Mouse (Mus musculus): ENCODE results near the gene Bola1.
"Not testable (repeated sequence)": the region's sequence is repeated elsewhere in the genome, so short reads cannot be mapped to it uniquely, and the experiment has no call there.

Bola1 gene

GRCm38 (mm10) chr3:96226695-96227648, 7.5 kb upstream of the Bola1 start:
- no peak for DNase-seq (ENCODE audit: low spot score in 2 of 2)

DNA sequence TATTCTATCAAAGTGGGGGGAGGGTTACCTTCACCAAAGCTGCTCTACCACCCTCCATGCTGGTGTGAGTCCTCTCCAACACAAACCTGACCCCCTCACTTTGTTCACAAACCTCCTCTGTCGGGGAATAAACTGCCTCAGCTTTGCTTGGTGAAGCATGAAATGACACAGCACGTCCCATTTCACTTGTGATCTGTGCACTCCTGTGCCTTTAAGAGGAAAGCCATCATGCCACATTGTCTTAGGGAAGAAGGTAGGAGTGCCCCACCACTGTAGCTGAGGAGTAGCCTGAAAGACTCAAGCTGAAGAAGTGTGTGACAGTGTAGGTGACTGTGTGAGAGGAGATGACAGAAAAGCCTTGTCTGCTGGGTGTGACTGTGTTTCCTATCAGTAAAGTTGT, 5.9 kb upstream of the Bola1 start:
- DNase-seq (ENCODE audit: low spot score in 2 of 2): no peak

DNA sequence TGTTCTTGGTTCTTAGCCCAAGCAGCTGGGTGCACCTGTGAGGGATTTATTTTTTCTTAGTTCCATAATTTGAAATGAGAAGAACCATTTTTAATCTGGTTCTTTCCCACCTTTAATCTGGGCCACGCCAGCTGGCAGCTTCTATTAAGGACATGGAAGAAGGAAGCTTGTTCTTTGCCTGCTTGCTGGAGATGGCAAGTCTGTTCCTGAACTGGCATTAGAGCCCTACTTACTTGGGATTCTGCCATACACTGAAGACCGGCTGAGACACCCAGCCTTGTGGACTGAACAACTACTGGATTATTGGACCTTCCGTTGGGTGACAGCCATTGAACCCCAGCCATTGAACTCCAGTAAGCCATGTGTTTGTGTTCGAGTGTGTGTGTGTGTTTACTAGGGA, 3.3 kb upstream of the Bola1 start:
- no peak for DNase-seq (ENCODE audit: low spot score in 2 of 2)

GRCm38 (mm10) chr3:96221640-96222038, 2.1 kb upstream of the Bola1 start:
- no peak for DNase-seq (ENCODE audit: low spot score in 2 of 2)

GRCm38 (mm10) chr3:96220765-96221639, 1.5 kb upstream of the Bola1 start, which contains the start of the genes Hist2h2ac and Hist2h2be:
Hist2h2ac (minus strand) TSS chr3:96220880.
Hist2h2be (plus strand) TSS chr3:96221119.
- peak; percentile 75 to 76 for DNase-seq (ENCODE audit: low spot score in 2 of 2)

- DNase-seq (ENCODE audit: low spot score in 2 of 2): not testable (repeated sequence)
These were observed 739 bp upstream of the Bola1 start for GRCm38 (mm10) chr3:96220131-96220764.

GRCm38 (mm10) chr3:96219191-96219641, 293 bp downstream of the Bola1 start:
- no peak for DNase-seq (ENCODE audit: low spot score in 2 of 2)

DNA sequence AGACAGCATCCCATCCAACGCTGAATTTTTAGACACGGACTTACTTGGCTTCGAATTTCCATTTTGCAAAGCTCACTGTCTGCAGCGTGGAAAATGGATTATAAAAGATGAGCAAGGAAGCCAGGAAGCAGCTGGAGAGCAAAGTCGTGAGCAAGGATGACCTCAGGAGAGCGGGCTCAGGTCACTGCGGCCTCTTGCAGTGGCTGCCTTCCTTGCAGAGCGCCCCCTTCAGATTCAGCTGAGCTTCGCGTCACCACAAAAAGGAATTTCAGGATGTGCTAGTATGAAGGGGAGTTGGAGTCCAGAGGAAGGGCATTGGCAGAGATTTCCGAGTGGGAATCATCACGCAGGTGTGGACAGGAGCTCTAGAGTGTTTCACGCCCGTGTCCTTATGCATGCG, 10.3 kb downstream of the Bola1 start:
- DNase-seq (ENCODE audit: low spot score in 2 of 2): no peak

DNA sequence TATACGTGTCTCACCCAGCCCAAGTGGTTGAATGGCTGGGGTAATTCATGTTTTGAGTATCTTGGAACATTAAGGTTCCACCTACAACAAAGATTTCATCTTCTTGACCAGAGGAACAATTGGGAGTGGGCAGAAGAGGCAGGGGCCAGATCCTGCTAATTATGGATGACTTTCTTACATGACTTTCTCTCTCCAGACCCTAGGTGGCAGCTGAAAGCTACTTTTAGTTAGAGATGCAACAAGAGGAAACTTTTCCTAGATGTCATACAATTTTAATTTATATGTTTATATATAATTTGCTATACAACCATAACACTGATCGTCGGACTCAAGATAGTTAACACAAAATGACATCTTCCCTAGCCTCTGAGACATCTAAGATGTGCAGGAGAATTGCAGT, 11.7 kb downstream of the Bola1 start:
- no peak for DNase-seq (ENCODE audit: low spot score in 2 of 2)

DNA sequence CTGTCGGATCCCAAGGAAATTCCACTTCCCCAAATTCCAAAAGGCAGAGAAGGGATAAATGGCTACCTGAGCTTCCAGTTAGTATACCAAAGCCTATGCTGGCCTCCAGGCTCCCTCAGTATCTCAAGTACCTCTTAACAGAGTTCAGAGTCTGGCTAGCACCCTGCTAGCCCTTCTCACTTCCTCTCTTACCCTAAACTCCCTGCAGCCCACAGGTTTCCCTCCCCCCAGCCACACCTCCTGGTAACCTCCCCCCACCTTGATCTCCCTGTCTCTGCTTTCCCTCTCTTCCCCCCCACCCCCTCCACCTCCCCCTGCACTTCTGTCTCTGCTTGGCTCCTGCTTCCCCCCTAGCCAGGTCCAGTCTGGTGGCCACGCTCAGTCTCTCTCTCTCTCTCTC, 19.8 kb downstream of the Bola1 start:
- no peak for DNase-seq (ENCODE audit: low spot score in 2 of 2)

DNA sequence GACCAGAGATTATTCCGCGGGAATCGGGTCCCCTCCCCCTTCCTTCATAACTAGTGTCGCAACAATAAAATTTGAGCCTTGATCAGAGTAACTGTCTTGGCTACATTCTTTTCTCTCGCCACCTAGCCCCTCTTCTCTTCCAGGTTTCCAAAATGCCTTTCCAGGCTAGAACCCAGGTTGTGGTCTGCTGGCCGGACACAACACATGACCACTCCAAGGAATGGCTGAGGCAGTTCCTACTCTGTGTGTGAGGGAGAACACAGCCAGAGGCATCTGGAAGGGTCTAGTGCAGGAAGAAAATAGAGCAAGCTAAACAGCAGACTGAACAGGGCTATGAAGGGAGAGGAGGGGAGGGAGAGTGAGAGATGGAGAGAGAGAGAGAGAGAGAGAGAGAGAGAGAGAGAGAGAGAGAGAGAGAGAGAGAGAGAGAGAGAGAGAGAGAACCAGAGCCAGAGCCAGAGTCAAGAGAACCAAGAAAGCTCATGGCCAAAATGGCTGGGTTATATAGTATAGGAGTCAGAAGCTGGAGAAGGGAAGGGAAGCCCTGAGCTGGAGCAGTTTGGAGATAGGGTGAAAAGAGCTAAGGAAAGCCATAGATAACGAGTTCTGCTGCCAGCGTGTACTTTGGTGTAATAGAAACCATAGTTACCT, 20.8 kb downstream of the Bola1 start:
- not testable (repeated sequence) for DNase-seq (ENCODE audit: low spot score in 2 of 2)

- no peak for DNase-seq (ENCODE audit: low spot score in 2 of 2)
These were observed 21.3 kb downstream of the Bola1 start for GRCm38 (mm10) chr3:96198181-96198580.

DNA sequence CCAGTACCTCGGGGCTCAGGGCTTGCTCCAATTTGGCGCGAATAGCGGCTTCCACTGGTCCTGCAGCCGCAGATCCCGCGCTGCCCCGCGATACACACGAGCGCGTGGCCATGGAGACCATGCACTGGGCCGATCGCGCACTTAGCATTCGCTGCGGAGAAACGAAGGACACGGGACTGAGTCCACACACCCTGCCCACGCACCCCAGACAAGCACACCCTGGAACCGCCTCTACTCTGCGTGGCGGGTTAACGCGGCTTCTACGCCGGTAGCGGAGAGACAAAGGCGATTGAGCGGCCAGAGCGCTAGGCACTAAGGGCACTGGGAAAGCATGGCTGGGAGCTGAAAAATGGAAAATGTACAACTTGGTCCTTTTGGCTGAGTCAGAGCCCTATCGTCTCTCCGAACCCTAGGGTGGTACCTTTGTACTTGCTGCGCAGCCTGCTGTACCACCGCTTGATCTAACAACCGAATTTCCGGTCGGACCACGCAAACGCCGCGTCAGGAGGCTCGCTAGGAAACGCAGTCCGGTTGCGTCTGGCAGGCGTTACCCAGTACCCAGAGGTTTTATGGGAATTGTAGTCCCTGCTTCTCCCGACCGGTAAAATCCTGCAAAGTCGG, 22.3 kb downstream of the Bola1 start:
- DNase-seq (ENCODE audit: low spot score in 2 of 2): peak; percentile 80 to 89

DNA sequence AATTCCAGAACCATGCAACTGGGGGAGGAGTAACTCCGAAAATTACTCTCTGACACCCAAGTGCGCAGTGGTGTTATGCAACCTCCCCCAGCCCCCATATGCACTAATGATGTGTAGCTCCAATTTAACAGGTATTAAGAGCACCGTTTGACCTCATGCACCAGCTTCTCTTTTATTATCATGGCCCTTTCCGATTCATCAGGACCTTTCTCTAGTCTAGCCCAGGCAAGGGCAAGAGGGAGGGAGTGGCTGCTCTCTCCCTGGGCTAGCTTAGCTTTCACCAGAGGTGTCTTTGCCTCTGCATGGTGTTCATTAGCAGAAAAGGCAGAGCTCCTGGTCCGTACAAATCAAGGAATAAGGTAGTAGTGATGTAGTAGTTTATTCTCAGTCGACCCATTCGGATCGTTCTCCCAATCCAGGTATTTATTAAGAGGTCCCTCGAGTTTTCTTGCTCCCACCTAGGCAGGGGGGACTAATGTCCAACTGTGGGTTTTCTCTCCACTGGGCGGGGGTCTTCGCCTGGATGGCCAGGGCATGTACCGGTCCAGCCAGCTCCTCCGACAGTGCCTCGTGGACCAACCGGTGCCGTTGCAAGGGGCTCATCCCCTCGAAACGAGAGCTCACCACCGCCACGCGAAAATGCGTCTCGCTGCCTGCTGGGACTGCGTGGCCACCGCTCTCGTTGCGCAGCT, 22.9 kb downstream of the Bola1 start:
- no peak for DNase-seq (ENCODE audit: low spot score in 2 of 2)

DNA sequence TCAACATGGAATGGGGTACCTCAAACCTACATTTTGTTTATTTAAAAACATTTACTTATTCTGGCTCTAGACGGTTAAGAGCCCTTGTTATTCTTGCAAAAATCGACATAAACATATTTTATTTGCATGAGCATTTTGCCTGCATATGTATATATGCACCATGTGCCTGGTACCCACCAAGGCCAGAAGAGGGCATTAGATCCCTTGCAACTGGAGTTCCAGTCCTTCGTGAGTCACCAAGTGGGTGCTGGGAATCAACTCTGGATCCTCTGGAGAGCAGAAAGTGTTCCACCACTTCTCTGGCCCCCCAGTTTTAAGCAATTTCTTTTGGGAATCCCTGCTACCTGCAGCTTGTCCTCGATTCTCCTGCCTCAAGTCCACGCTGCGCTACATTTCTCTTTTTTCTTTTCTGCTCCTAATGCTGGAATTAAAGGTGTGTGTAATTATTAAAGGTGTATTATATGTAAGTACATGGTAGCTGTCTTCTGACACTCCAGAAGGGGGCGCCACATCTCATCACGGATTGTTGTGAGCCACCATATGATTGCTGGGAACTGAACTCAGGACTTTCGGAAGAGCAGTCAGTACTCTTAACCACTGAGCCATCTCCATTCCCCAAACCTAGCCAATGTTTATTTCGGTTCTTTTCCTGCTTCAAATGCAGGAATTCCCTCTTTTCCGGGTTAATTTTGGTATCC, 23.7 kb downstream of the Bola1 start:
- DNase-seq (ENCODE audit: low spot score in 2 of 2): no peak

DNA sequence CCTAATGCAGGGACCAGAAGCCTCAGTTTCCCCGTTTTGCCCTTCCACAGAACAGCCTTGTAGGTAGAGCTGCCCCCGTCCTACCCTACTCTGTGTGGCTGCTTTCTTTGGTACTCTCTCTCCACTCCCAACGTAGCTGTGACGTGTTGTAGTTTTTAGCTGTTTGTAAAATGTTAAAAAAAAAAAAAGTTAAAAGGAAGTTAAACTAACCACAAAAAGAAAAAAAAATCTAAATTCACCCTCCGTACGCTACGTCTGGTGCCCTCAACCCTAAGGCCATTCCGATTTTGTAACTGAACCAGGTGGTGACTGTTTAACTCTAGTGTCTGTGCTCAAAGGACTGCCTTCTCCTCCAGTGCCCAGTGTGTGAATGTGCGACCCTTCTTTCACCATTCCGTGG, 24.5 kb downstream of the Bola1 start:
- no peak for DNase-seq (ENCODE audit: low spot score in 2 of 2)

DNA sequence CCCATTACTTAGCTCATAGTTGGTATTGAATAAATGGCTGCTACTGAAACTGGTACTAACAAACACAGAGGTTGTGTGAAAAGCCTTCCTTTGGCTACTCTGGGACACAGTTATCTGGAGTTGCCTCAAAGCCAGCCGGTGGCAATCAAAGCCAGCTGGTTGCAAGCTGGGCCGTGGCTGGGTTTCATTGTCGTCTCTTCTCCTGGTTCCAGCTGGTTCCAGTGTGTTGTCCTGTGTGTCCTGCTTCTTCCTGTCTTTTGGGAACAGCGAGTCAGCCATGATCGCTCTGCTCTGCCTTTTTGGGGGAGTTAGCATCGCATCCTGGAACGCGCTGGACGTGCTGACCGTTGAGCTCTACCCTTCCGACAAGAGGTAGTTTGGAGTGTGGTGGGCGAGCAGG, 26.5 kb downstream of the Bola1 start:
- DNase-seq (ENCODE audit: low spot score in 2 of 2): no peak

GRCm38 (mm10) chr3:96182382-96182776, 37.1 kb downstream of the Bola1 start:
- DNase-seq (ENCODE audit: low spot score in 2 of 2): no peak

DNA sequence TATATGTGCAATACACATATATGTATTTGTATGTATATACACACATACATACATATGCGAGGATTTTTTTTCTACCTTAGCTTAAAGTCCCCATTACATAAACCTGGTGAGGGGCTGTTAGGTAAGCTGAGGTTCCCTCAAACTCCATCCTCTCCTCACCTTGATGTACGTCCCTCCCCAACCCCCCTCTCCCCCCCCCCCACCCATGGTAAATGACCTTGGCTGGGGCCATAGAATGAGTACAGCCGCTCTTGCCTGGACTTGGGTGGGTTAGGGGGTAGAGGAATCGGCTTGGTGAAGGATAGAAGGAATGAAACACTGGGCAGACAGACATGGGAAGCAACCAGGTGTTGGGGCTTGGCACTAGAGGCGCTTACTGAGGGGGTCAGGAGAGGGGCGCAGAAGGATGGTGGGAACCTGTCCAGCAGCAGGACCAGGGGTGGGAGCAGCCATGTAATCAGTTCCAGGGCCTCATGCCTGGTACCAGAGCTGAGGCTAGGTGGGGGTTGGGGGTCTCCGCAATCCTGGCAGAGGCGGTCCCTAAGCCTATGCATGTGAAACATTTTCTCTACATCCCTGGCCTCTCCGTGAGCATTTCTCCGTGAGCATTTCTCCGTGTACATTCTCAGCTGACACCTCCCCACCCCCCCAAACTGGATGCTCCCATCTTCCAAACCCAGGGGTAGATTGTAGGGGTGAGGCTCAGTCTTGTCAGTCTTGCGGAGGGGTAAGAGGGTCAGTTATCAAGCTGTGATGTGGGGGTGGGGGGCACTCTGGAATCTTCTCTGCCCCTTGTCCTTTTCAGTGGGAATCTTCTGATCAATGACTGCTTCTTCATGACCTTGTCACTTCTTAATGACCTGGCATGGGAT, 37.8 kb downstream of the Bola1 start:
- DNase-seq (ENCODE audit: low spot score in 2 of 2): no peak

All from frontal cortex, postnatal 25 days (tissue).